Mouse (Mus musculus): Measurements from ENCODE around the gene Btaf1. TPM values are rescaled to one million over a fixed set of nuclear protein-coding genes. Genes with fewer than 3 reads are reported as not detected.
A peak's percentile ranks its signal among the peaks of the same experiment; 100 is the strongest.

Btaf1 gene
- 10 to 100 TPM in 1 of 2 experiments, 1 to 10 TPM in 1; 8.3 to 11.4 TPM for polyA plus RNA-seq (2017; shearing (Covaris generic))

GRCm38 (mm10) chr19:36925671-36926552, at the start of gene Btaf1:
TSS of gene Btaf1 (plus strand) at chr19:36926079.
- peak; percentile 84 for ATAC-seq

GRCm38 (mm10) chr19:36877329-36877728, 48.5 kb upstream of the Btaf1 start:
- ATAC-seq: no peak

DNA sequence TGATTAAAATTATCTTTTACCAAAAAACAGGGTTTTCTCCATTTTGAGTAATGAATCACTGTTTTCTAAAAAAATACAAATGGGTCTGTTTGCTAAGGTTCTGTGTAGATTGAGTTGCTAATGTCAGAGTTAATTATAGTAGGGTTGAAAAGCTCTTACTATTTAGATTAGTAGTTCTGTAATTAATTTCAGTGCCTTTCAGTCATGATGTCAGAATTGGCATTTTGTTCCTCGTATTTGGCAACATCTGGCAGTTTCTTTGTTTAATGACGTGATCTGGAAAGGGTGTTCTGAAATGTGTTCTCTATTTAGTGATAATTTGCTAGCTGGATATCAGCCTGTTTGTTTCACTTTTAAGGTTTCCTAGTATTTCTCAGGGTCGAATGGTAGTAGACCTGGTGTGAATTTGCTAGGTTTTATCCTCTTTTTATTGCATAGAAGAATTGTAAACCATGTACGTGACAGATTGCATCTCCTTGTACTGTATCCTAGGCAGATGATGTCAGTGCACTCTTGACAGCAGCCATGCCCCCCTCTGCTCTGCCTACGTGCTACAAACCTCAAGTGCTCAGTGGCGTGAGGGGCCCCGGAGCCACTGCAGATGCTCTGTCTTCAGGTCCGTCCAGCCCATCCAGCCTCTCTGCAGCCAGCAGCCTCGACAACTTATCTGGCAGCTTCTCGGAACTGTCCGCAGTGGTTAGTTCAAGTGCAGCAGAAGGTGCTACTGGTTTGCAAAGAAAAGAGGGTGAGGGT, 47.0 kb upstream of the Btaf1 start:
- ATAC-seq: no peak

- ATAC-seq: no peak
Measured at GRCm38 (mm10) chr19:36883119-36883518, 42.8 kb upstream of the Btaf1 start.

DNA sequence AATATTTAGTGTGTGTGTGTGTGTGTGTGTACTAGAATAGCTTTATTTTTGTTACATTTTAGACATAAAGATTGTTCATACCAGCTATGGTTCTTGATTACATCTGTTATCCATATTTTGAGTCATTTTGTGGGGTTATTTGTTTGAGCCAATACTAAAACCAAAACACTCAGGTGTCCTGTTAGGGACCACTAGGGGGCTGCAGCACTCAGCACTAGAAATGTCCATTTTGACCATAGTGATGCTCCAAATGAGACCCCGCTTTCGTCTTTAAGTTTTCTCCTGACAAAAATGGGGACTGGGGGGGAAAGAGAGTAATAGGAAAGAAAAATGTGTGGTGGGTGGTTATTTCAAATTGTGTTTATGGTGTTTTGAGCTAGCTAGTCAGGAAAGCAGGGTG, 39.6 kb upstream of the Btaf1 start:
- no peak for ATAC-seq

- ATAC-seq: no peak
Measured at GRCm38 (mm10) chr19:36887706-36888105, 38.2 kb upstream of the Btaf1 start.

GRCm38 (mm10) chr19:36891746-36892145, 34.1 kb upstream of the Btaf1 start:
- no peak for ATAC-seq

- no peak for ATAC-seq
Measured at GRCm38 (mm10) chr19:36896791-36897569, 28.9 kb upstream of the Btaf1 start.

DNA sequence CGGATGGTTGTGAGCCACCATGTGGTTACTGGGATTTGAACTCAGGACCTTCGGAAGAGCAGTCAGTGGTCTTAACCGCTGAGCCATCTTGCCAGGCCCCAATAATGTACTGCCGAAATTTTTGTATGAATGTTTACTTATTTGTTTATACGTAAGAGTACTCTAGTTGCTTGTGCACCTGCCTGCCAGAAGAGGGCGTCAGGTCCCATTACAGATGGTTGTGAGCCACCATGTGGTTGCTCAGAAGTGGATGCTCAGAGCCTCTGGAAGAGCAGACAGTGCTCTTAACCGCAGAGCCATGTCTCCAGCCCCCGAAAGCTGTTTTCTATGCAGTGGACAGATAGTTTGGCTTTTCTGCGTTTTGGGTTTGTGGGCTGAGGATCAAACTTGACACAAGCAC, 28.1 kb upstream of the Btaf1 start:
- ATAC-seq: no peak

- no peak for ATAC-seq
Measured at GRCm38 (mm10) chr19:36903377-36903776, 22.5 kb upstream of the Btaf1 start.

- ATAC-seq: no peak
Measured at GRCm38 (mm10) chr19:36904211-36905007, 21.5 kb upstream of the Btaf1 start.

DNA sequence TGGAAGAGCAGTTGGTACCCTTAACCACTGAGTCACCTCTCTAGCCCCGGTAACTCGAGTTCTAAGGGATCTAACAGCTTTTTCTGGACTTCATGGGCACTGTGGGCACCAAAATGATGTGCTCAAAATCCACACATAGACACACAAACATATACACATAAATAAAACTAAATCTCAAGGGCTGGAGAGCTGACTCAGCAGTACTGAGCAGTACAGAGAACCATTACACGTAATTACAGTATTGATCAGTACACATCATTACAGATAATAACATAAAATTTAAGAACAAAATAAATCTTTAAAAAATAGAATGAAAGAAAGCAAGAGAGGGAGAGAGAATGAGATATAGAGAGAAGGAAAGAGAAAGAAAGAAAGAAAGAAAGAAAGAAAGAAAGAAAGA, 16.7 kb upstream of the Btaf1 start:
- ATAC-seq: no peak

DNA sequence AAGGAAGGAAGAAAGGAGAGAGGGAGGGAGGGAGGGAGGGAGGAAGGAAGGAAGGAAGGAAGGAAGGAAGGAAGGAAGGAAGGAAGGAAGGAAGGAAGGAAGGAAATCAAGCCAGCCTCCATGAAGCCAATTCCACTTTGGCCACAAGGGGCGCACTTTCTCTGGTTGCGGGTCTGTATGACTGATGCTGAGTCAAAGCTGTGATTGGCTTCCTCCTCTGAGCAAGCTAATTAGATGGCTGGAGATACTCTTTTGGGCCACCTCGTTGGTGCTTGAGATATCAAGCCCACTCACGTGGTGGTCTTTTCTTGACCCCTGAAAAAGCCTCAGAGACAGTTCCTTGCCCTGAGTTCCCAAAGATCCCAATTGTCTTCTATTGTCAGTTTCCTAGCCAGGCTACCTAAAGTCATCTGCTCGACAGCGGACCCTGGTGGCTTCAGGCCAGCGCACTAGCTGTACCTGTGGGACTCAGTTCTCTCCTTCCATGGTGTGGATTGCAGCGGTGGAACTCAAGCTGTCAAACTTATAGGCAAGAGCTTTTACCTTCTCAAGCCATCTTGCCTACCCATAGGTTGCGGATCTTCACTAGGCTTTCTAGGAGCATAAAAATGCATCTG, 16.1 kb upstream of the Btaf1 start:
- ATAC-seq: peak; percentile 88

DNA sequence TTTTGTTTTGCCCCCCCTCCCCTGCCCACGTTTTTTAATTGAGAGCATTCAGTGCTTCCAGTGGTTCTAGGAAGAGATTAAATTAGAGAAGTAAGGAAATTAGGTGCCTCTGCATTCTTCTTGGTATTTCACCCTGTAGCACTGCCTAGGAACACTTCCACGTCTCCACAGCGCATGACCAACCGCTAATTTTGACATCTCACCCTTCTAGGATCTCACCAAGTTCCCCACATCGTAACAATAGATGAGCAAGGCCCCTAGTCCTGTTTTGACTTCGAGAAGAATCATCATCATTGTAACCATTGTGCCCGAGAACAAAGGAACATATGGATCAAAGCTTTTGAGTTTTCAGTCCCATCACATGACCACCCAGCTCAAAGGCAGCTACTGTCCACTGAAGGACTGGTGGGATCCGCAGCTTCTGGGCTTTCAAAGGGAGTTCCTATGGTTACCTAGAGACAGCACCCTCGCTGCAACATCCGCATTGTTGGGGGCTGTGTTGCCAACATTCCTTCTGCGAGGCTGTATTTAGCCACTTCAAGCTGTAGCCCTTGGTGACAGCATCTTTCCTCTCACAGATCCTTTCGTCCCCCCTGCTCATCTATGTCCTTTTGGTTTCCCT, 15.3 kb upstream of the Btaf1 start:
- ATAC-seq: no peak

DNA sequence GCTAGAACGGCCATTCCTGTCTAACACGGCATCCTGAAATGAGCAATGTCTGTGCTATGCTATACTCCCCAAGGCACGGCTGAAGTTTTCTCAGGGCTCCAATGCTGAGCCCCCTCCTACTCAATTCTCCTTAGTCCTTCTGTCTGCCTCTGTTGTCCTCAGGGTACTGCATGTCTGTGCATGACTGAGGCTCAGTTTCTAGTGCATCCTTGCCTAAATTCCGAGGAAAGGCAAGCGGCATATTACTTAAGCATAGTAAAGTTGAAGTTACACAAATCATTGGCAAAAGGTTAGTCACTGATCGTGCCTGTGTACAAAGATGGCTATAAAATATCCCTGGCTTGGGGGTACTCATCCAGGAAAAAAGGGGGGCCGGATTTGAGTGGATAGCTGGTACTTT, 12.8 kb upstream of the Btaf1 start:
- no peak for ATAC-seq

- ATAC-seq: no peak
Measured at GRCm38 (mm10) chr19:36916206-36916605, 9.7 kb upstream of the Btaf1 start.

GRCm38 (mm10) chr19:36916876-36917389, 8.9 kb upstream of the Btaf1 start:
- no peak for ATAC-seq

DNA sequence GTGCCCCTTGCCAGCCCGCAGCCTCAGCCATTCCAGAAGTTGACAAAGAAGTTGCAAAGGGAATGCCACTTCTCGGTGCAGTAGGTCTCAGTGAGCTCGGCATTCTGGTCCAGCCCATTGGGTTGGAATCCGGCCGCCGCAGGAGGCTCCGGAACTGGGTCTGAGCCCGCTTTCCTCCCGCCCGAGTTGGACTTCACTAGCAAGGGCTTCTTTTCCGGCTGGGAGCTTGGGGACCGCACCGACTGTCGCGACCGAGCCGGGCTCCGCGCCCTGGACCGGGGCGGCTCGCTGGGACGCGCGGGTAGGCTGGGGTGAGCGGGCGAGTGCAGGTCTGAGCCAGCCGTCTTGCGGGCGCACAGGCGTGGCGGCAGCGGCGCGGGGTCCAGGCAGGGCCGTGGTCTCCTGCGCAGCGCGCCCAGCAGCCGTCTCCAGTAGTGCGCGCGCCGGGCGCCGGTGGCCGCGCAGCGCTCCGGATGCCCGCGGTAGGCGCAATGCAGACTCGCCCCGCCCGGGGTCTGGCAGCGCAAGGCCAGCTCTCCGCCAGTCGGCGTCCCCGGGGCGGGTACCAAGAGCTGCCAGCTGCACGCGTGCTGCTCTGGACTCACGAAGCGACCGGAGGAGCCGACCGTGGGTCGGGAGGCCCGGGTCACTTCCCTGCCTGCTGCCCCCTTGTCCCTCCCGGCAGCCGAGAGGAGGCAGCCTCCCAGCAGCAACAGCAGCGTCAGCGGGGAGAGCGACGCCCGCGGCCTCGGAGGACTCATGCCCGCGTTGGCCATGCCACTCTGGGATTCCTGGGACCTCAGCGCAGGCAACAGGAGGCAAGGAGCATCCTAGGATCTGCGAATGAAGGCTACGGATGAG, 7.2 kb upstream of the Btaf1 start:
- peak; percentile 74 for ATAC-seq

- peak; percentile 69 for ATAC-seq
Measured at GRCm38 (mm10) chr19:36919466-36919865, 6.4 kb upstream of the Btaf1 start, which contains the start of gene Fgfbp3. TSS of gene Fgfbp3 (minus strand) at chr19:36919615.

DNA sequence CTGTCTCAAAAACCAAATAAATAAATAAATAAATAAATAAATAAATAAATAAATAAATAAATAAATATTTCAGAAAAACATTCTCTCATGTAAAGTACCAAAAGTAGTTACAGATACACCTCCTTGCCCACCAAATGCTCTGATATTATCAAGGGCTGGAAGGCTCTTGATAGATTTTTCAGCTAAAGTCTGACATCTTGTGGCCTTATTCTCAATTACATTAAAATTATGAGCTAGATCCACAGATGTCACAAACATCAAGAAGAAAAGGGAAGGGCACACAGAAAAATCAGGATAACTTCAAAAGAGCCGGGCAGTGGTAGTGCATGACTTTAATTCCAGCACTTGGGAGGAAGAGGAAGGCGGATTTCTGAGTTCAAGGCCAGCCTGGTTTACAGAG, 3.9 kb upstream of the Btaf1 start:
- no peak for ATAC-seq

Measured in CD4-positive, CD25-positive, alpha-beta regulatory T cell, adult 4 months (primary cell).